Mouse (Mus musculus) brain, embryonic 18.5 days (tissue): Measurements from ENCODE around the gene Csta1.
A peak's percentile ranks its signal among the peaks of the same experiment; 100 is the strongest.
"Not testable (repeated sequence)": the region's sequence is repeated elsewhere in the genome, so short reads cannot be mapped to it uniquely, and the experiment has no call there.

ENCODE experiments used
- DNase-seq: peaks from one replicate; pipeline ENCODE4 v3.0.0-alpha.2; 2012; ENCODE audit warnings: low read depth, low spot score

Csta1 gene

DNA sequence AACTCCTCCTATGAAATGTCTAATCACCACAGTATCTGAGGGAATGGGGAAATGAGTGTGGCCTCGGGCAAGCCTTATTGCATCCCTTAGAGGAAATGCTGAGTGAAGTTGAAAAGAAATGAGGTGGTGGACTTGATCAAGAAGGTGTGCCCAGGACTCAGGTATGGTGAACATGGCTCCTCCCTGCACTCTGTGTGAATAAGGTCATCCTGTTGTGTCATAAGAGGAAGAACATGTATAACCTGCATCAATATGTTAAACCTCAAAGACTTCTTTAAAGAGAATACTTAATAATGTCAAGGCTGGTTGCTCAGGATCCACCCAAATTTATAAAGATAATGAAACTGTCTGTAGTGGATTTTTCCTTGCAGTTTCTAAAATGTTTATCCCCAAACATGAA is at the start of gene Csta1:
Gene Csta1, minus strand, starts transcription at position 101 of the 400 bp plus-strand sequence.
- no peak for DNase-seq

DNA sequence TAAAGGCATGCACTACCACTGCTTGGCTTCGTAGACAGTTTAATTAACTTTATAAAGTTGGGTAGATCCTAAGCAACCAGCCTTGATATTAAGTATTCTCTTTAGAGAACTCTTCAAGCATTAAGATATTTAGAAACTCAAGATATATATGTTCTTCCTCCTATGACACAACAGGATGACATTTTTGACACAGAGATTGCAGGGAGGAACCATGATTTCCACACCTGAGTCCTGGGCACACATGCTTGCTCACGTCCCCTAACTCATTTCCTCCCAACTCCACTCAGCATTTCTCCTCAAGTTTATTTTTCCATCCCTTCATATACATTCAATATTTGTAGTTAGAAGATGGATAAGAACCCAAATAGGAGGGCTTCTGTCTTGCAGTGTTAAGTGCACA is 48.9 kb upstream of the Csta1 start:
- DNase-seq = no peak

DNA sequence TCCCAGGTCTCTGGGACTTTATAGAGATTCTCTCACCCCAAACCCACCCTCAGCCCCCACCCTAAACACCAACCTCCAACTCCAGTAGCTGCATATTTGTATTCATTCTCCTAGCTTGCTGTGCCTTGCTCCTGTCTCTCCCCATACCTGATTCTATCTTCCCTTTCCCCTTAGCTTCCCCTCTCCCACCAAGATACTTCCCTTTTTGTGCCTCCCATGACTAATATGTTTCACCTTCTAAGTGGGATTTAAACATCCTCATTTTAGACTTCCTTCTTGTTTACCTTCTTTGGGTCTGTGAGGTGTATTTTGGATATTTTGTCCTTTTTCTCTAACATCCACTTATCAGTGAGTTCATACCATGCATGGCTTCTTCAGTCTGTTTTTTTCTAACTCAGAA is 45.1 kb upstream of the Csta1 start:
- DNase-seq = no peak

DNA sequence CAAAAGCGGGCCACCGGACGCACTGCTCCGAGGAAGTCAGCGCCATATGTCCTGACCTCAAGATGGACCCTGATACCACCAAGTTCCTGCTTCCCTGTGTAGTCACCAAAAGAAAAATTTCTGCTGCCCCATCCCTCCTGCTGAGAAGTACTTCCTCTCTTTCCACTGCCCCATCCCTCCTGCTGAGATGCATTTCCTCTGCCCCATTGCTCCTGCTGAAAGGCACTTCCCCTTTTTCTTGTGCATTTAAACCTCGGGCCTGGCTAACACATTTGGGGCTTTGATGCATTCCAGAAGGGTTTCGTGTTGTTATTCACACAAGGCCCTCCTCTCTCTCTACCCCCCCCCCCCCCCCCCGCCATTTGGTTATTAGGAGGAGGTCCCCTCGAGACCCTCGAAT is 36.8 kb upstream of the Csta1 start:
- not testable (repeated sequence) for DNase-seq

DNA sequence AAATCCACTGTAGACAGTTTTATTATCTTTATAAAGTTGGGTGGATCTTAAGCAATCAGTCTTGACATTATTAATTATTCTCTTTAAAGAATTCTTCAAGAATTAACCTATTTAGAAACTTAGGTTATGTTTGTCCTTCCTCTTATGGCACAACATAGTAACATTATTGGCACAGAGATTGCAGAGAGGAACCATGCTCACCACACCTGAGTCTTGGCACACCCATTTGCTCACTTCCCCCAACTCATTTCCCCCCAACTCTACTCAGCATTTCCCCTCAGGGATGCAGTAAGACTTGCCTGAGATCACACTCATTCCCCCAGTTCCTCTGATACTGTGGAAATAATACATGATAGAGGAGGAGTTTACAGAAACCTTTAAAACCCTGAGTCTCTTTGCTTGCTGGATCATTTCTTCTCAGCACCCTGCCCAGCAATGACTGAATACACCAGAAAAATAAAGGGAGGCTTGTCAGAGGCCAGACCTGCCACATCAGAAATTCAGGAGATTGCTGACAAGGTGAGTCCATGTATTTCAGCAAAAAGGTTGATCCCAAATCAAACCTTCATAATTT is 25.4 kb upstream of the Csta1 start, which contains the start of gene Stfa2l1:
Gene Stfa2l1, plus strand, starts transcription at position 410 of the 574 bp plus-strand sequence.
- DNase-seq = no peak

DNA sequence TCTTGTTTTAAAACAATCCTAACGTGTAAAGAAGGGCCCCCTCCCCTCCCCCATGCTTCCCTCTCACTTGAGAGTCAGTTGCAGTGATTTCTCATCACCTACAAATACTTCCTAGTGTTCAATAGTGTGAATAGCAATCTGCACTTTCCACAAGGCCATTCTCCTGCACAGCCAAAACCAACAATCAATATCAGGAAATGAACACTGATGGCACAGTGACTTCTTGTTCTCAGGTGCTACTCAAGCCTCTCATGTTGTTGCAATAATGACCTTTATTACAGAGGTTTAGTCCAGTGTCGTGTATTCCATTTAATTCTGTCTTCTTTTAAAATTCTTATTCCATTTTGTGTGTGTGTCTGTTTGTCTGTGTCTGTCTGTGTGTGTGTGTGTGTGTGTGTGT is 7.2 kb upstream of the Csta1 start:
- DNase-seq = no peak

DNA sequence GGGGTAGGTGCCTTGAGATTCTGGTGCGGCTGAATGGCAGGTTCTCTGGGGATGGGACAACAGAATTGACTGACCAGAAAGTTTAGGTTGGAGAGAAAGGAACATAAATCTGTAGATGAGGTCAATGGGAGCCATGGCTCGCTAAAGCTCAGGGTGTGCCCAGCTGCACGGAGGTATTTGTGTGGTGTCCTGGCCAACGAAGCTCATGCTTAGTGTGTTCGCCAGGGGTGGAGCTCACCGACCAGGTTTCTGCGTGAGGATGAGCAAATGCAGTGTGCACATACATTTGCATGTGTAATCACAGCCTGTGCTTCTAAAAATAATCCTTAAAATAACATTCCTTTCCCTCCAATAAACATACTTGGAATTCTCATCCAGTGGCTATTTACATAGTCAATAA is 2.9 kb downstream of the Csta1 start:
- DNase-seq = no peak

DNA sequence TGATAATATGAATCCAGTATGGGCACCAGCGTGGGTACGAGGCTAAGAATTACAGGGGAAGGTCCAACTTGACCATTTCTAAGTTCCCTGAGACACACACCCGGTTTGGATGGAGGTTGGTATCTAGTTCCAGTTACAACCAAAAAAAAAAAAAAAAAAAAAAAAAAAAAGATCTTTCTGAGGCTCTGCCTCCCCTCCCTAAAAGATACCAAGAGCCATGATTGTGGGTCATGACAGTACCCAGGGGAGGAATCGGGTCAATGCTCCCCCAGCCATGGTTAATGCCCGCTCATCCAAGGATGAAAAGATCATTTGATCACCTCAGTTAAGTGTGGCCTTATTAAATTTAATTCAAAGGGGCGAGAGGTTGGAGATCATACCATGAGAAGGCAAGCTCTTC is 15.3 kb downstream of the Csta1 start:
- DNase-seq = not testable (repeated sequence)

DNA sequence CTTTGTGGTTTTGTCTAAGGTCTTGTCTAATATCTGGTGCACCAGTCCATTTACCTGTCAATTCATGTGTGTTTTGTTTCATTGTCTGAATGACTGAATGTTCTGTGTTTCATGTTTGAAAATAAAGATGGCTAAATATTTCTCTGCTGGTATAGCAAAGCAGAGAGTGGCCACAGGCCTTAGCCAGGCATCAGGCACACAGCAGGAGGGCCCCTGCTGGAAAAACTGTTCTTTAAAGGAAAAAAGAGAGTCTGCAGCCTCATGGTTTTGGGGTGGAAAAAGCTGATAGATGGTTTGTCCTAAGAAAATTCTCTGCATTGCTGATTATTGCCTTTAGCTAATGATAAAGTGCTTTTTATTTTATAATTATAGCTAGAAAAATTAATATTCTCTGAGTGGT is 19.6 kb downstream of the Csta1 start:
- DNase-seq = not testable (repeated sequence)

DNA sequence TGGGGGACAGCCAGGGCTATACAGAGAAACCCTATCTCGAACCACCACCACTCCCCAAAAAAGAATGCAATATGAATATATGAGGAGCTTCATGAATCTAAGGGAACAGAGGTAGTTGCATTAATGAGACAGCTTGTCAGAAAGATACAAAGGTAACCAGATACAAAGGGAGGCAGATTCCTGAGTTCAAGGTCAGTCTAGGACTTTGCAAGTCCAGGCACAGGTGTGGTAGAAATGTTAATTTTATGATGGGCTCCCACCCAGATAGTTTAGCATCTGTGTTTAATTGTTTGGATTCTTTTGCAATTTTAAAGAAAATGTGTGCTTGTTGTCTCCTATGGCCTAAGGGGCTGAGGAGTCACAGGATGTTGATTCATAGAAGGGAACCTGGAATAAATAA is 28.8 kb downstream of the Csta1 start:
- no peak for DNase-seq

DNA sequence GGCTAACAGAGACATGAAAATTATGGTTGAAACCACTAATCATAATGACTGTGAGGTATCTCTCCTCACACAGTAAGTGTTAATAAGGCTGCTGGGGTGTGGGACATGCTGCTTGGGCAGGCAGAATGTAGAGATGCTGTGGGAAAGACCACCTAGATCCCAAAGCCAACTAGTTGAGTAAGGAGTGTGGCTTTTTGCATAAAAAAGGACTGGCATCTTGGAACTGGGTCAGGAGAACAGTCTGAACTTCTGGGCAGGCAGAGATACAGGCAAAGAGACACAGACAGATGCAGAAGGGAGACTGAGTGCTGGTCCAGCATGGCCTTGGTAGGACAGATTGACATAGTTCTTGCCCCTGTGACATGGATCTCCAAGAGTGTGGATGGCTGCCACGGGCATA is 29.5 kb downstream of the Csta1 start:
- no peak for DNase-seq

DNA sequence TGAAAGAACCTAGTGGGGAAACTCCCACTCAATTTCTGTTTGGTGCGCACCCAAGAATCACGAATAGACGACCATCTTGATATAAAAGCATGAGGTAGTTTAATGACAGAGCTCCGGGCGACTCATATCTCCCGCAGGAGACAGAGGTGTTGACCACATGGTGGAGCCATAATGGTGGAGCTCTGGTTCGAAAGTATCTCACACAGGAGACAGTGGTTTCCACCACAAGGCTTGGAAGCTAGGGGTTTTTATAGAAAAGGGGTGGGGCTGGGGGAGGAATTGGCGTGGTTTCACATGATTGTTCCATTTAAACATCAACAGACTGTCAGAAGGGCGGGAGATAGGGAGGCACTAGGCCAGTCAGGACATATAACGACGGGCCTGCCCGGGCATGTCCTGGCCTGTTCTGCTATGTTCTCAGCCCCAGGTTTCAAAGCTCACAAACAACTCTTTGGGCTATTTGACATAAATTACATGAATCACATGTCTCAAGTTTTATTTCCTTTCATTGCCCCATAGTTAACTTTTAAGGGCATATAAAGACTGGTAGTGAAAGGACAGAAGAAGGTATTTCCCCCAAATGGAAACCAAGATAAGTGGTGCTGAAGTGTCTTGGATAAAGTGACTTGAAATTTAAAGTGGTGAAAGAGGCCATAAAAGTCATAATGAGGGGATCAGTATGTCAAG is 33.1 kb downstream of the Csta1 start:
- not testable (repeated sequence) for DNase-seq

DNA sequence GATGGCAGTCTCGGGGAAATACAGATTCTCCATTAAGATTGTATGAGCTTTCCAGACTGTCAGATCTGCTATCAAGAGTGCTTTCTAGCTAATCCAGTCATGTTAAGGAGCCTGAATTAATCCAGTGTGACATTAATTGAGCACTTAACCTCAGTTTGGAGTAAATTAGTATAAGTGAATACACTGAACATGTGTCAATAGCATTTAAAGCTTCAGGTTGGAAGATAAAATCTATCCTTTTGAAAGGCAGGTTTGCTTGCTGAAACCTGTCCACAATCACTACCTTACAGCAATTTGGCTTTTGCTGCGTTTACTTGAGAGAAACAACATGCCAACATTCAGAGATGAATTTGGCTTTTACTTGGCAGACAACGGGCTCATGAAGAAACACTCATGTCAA is 37.0 kb downstream of the Csta1 start:
- DNase-seq = no peak

DNA sequence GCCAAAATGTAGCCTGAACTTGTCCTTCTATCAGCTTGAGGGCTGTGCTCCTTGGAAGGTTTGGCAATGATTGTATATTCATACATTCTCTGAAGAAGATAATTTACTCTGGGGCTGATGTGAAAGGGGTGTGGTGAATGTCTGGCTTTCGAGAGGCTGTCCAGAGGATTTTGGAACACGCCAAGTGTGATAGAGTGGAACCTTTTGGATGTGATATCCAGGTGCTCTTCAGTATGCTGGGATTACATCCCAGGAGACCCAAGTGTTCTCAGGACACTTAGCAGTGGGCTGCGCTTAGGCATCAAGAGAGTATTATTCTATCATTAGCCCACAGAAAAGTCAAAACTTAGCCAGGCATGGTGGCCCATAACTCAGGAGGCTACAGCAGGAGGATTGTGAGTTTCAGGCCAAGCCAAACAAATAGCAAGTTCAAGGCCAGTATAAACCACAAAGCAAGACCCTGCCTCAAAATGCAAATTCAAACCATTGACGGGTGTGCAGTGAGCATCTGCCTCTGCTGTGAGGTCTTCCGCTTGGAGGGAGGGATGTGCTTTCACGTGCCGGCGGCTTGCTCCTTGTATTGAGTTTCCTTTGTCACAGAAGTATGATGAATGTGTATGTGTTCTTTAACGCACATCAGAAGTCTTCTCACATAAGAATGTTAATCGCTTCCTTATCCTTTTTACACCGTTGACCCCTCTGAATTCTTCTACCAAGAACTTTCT is 40.1 kb downstream of the Csta1 start:
- DNase-seq = no peak

DNA sequence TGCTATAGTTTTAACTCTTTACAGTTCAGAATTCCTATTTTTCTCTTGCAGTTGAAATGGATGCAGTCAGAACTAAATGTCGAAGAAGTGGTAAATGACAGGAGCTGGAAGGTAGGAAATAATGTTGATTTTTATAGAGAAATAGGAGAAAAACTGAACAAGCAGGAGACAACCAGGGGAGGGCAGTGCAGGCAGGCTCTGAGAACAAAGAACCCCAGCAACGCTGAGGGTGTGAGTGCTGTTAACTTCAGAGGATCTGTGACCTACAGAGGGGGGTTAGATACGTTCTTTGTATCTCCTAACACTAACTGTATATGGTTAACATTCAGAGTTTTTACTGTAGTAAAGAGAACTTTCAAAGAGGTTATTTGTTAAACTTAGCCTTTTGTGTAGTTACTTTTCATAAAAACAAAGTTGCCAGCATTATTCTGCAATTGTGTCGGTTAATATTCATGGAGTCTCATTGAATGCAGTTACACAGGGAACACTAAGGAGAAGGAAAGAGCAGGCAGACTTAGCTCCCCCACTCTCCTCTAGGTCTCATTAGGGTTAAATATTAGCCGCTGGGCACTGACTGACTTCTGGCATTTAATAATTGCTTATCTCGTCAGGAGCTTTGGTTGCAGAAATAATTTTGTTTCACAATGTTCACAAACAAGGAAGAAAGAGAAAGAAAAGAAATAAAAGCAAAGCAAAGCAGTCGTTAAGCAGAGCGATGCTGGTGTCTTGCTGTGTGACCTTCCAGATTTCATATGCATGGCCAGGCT is 41.0 kb downstream of the Csta1 start:
- no peak for DNase-seq

DNA sequence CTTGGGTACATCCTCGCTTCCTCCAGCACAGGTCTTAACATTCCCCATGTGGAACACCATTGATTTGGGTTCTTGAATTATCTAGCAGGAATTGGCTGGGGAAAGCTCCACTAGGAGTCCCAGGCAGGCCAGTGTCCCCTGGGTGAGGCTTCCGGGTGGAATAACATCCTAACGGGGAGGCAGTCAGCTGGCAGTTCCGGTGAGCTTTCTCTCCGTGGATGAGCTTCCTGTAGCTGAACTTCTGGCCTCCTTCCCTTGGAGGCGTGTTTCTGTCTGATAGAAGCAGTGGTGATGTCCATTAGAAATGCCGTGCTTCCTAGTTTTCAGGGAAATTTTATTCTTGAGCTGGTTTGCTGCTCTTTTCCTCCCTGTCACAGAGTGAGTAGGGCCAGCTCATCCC is 42.0 kb downstream of the Csta1 start:
- no peak for DNase-seq

DNA sequence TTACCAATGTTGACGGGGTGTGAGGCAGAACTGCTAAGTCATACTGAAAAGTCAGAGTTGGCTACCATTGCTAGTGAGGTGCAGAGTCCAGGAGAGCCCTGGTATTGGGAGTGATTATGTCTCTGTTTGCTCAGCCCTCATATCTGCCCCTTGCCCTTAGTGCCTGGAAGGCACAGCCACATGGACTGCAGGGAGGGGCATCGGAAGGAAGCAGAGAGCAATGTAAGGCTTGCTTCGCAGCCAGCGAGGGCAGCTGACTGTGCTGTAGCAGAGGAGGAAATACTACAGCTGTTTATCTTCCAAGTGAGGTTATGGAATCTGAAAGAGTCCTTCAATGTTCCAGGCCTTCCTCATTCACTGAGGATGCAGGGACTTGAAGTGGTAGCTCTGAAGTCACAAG is 43.2 kb downstream of the Csta1 start:
- no peak for DNase-seq

DNA sequence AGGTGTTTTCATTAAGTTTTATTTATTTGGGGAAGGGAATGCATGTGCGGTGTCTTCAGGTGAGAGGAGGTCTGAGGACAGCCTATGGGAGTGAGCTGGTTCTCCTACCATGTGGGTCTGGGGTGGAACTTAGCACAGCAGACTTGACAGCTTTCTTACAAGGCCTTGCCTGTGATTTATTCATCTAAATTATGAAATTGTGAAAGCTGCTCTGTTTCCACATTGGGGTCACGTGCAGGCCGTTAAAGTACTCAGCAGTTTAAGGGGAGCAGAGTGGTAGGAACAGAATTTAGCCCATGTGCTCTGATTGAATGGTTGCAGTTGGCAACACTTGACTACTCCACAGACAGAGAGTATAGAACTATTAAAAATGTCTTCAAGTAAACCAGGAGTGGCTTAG is 51.1 kb downstream of the Csta1 start:
- no peak for DNase-seq

DNA sequence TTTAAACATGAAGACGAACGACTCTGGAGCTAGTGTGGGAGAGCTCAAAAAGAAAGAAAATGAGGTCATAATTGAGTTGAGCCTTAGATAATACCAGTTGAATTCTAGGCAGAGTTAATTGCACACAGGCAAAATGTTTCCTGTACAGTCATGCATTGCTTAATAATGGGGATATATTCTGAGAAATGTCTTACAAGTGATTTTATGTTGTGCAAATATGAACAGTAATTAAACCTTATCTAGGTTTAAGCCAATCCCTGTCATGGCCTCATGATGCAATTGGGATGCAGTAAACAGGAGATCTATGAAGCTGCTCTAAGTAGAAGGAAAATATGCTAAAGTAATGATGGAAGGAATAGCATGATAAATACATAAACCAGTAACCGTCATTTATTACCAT is 56.3 kb downstream of the Csta1 start:
- no peak for DNase-seq

DNA sequence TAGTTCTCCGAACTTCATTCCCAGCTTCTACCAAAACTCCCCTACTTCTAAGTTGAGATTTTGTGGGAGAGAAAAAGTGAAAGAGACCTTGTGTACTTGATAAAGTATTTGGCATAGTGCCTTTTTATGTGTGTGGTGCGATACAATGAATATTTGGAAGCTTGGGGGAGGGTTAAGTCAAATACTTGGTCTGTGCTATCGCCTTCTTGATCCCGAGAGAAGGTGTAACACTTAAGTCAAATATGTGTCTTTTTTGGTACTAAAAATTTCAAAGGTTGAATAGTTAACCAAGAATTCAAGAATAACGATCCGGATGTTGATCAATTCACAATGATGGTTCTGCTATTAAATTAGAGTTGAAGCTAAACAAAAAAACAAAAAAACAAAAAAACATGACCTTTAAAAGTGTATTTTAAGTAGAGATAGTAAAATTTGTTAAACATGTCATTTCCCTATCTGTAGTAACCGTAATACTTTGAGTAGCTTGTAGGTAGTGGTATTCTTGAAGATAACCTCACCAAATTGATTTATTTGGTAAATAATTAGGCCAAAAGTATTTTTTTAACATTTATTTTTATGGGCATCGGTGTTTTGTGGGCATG is 58.5 kb downstream of the Csta1 start:
- no peak for DNase-seq

DNA sequence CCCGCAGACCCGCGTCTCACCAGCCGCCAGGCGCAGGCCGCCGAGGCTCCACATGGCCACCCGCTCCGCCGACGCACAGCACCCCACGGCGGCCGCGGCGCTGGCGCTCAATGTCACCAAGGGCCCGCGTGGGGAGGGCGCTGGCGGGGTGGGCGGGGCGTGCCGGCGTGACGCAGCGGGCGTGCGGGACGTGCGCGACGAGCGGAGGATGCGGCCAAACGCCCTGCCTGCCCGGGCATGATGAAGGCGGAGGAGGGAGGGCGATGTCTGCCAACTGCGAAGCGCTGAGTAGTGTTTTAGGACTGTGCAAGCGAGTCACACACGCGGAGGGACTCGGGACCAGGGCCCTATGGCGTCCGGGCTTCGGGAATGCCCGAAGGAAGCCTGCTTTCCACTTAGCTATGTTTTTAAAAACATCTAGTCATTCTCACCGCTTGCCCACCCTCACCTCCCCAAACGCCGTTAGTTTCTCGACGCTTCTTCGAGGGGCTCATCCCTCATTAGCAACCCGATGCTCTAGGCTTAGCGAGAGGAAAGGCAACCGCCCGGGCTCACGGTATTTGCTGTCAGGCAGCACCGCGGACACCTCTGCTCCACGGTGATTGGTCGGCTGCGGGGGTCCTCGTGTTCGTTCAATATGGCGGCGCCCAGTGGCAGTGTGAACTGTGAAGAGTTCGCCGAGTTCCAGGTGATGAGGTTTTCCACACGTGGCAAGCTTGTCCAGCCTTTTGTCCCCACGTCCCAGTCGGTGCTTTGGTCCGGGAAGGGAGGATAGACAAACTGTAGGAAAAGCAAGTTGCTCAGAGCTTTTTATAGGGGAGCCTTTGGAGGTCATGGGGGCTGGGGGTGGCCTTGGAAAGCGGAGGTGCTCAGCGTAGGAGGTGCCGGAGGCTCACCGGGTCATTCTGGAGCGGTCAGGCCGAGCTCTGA is 59.3 kb downstream of the Csta1 start, which contains the start of the genes Fam162a and Ccdc58:
Gene Fam162a, minus strand, starts transcription at position 145 of the 930 bp plus-strand sequence.
Gene Ccdc58, plus strand, starts transcription at position 236 of the 930 bp plus-strand sequence.
- peak; percentile 82 for DNase-seq
